Mouse (Mus musculus) brain, embryonic 14.5 days (tissue): ENCODE measurements around the gene Cenpm. TPM values are rescaled to one million over a fixed set of nuclear protein-coding genes. Genes with fewer than 3 reads are reported as not detected.
A peak's percentile ranks its signal among the peaks of the same experiment; 100 is the strongest.

ENCODE experiments used
- DNase-seq: peaks from one replicate; pipeline ENCODE4 v3.0.0-alpha.2; 2011; ENCODE audit warnings: low read depth
- CTCF ChIP-seq: fragments of 200-500 bp; IDR thresholded peaks from 2 replicates; pipeline ENCODE4 v1.5.1; 2012; ENCODE audit warnings: inconsistent platforms, mild to moderate bottlenecking, moderate library complexity, borderline replicate concordance; ENCODE audit not compliant: insufficient read depth, insufficient read length; ENCODE audit errors: extremely low read depth
- POLR2A ChIP-seq: fragments of 200-500 bp; IDR thresholded peaks from 2 replicates; pipeline ENCODE4 v1.6.1; 2012; ENCODE audit warnings: mild to moderate bottlenecking, inconsistent platforms, borderline replicate concordance; ENCODE audit not compliant: poor library complexity, insufficient read depth, insufficient read length, severe bottlenecking; ENCODE audit errors: extremely low read depth
- polyA plus RNA-seq: library from polyadenylated mRNA; depleted of rRNA; stranded (reverse); fragments of >200 nt; gene quantifications from 2 replicates; pipeline ENCODE4 v1.2.3, GENCODE M21; 2012

Gene Cenpm
- polyA plus RNA-seq, 1 experiment = 16.5 TPM

DNA sequence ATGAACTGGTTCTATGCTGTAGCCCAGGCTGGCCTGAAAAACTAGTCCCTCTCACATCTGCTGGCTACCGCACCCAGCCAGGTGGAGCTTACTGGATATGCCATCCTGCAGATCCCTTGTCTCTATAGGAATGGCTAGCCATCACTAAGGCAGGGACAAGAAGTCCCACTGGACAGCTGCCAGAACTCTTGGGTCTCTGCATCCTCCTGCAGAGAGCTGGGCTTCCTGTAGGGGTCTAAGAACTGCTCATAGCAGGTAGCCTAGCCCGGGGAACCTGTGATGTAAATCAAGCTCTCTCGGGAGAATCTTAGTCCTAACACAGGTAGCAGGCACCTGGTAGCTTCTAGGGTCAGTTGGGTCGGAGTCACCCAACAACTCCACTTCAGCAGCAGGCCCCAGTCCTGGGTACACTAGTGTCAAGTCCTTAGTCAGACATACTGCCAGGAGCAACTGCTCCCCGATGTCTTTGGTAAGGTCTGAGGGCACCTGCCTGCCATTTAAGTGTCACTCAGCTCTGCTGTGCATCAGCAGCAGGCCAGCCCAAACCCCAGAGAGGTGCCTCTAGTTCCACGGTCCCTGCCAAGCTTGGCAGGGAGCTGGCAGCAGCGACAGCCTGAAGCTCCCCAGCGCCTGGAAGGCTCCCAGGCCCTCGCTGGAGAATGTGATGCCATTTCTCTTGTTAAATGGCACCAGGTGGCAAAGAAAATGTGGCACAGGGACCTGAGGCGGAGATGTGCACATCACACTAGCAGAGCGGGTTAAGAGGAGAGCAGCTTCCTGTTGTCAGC is 12.8 kb downstream of the Cenpm start:
- peak; percentile 81 for DNase-seq
- no peak for TF ChIP-seq POLR2A
- no peak for TF ChIP-seq CTCF

DNA sequence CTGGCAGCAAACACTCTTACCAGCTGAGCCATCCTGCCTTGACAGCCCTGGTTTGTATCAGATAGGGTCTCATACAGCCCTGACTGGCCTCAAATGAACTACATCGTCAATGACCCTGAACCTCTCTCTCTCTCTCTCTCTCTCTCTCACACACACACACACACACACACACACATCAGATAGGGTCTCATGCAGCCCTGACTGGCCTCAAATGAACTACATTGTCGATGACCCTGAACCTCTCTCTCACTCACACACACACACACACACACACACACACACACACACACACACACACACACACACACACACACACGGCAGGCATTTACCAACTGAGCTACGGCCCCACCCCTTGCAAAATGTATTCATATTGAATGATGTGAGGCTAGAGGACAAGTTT is 13.4 kb downstream of the Cenpm start:
- no peak for DNase-seq
- TF ChIP-seq CTCF (no peak), POLR2A (no peak)

DNA sequence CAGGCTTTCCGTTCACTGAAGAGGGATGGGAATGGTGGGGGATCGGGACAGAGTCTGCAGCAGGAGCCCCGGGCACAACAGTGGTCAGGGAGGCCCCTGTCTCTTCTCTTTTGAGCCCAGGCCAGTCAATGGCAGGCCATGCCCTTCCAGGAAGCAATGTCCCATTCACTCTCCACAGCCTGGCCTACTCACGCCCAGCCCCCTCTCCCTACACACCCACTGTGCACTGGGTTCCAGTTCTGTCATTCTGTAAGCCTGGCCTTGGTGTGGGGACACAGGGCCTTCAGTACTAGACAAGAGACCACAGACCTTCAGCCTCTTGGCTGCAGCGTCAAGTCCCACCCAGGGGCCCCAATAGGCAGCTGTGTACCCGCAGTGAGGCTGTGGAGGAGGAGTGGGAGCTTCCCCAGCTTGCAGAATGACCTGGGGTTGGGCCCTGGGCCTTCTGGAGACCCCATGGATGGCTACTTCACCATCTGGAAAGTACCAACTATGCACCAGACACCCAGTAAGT is 14.4 kb downstream of the Cenpm start:
- no peak for TF ChIP-seq POLR2A
- TF ChIP-seq CTCF = no peak
- no peak for DNase-seq

DNA sequence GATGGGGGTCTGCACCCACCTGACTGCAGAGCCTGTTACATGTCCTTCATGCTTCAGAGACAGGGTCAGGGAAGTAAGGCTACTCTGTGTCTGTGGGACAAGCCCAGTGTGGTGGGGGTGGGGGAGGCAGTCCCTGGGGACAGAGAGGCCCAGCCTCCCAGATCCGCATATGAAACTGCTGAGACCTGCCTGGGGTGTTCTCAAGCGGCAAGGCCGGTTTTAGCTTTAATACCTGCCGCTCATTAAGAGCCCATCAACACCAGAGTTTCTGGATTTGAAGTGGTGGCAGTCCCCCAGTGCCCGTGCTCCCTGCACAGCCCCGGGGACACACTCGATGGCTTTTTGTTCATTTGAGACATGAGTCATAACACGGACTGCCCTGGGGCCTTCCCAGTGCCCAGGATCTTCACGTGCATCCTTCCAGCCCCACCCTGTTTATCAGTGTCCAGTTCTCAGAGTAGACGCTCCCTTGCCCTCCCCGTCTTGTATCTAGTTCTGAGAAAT is 15.0 kb downstream of the Cenpm start:
- TF ChIP-seq CTCF (no peak), POLR2A (no peak)
- DNase-seq = no peak

DNA sequence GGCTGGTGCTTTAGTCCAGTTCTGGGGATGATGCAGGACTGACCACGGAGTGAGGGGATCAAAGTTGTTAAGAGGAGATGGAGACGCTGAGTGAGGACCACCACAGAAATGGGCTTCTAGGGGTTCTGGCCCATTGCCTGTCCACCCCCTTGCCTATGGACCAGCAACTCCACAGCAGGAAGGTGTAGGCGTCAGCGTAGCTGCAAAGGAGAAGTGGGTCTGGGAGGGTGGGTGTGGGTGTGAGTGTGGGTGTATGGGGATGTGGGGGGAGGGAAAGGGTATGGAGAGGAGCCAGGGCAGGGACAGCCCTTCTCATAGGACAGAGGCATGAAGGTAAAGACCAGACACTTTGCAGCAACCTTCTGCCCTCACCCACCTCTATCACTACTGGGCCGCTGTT is 18.8 kb downstream of the Cenpm start:
- no peak for DNase-seq
- no peak for TF ChIP-seq POLR2A
- no peak for TF ChIP-seq CTCF

DNA sequence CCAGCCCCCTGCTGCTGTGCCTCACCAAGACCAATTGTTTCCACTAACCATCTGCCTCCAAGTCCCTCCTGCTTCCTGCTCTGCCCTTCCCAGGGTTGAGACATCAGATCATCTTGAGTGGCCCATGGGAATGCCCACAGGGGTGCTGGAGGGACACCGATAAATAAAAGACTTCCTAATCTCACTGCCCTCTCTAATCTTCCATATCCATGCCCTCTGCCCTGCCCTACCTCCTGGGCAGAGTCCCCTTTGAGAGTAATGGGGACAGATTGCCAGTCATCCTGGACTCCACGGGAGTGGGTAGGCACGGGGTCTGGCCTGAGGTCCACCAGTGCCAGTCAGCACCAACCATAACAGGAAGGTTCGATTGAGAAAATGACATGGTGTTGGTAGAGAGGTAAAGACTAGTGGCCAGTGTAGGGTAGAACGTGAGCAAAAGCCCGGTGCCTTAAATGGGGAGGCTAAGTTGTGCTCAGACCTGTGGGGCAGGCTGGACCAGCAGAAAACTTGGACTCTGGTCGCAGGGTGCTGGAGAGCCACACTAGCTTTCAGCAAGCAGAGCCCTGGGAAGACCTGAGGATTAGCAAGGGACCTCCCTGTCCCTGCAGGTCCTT is 19.8 kb downstream of the Cenpm start:
- DNase-seq = no peak
- TF ChIP-seq POLR2A (no peak), CTCF (no peak)

DNA sequence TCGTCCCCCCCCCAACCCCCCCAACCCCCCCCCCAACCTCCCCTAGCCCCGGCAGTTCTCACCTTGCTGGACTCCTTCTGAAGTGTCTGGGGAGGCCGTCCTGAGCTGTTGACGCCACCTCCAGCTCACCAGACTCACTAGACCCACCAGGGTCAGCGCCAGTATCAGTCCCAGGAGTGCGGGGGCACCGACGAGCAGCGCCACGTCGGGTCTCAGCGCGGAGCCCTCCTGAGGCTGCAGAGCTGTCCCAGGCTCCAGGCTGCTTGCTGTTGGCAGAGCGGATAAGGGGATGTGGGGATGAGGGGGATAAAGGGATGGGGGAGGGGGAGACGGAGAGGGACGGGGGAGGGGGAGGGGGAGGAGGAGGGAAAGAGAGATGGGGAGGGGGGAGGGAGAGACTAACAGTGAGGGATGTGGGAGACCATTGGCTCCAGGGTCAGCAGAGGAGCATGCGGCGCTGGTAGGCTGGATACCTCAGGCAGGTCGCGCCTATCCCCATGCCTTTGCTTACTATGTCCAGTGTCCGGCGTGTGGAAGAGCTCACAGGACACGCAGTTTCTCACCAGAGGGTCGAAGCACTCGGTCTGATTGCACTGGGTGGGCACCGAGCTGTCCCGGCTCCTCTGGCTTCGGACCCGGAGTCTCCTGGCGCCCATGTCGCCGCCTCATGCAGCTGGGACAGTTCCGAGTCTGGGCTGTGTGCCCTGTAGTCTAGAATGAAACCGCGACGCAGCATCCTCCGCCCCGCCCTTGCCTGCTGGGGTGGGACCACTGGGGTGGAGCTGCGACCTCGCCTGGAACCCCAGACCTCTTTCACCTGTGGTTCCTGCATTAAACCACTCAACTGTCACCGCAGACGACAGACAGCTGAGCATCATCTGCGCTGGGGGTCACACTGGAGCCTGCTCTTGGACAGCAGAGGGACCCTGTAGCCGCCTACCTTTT is 20.6 kb downstream of the Cenpm start, which contains the start of gene Tnfrsf13c:
Tnfrsf13c (minus strand) TSS at position 713 of the 945 bp plus-strand sequence.
- TF ChIP-seq POLR2A (no peak), CTCF (no peak)
- peak; percentile 61 for DNase-seq

DNA sequence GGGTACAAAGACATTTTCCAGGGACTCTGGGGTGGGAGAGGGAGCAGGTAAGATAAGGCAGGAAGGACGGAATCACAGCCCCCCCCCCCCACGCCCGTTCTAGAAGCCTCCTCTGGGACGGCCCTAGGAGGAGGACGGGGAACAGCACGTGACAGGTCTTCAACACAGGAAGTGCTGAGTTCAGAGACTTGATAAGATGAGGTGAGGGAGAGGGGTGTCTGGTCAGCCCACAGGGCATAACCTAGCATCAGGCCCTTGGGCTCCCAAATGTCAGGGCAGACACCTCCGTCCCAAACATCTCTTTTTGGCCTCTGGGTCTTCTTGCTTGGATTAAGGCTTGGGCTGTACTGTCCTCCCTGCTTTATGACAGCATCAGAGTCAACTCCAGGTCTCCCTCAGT is 21.3 kb downstream of the Cenpm start:
- TF ChIP-seq CTCF = no peak
- TF ChIP-seq POLR2A = no peak
- DNase-seq = no peak

DNA sequence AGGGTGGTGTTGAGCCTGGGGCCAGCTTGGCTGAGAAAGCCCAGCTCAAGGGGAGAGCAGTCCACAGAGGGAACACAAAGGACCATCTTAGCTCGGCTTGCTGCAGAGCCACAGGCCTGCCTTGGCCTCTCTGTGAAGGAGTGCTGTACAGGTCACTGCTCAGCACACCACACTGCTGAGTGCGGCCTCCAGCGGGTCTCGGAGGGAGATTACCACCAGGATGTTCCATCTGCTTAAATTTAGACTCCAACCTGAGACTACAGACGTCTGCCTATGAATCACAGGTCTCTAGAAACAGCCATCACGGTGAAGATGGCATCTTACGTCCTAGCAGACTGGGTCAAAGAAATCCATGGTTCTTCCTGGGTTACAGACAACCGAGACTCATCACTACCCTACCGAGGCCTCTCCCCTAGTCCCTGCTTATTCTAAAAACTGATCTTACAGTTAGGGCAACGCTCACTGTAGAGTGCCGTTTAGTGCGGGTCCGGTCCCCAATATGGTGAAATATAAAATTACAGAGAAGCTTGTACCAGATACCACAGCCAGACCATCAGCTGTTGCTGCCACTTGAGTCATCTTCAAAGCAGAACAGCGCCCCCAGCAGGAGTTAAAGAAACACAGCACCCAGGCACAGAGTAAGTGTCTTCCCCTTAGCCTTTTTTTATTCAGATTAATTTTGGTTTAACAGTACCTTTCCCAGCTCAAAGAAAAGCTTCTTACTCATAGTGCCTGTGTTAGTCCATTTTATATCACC is 23.3 kb downstream of the Cenpm start:
- TF ChIP-seq POLR2A (no peak), CTCF (no peak)
- DNase-seq = no peak

DNA sequence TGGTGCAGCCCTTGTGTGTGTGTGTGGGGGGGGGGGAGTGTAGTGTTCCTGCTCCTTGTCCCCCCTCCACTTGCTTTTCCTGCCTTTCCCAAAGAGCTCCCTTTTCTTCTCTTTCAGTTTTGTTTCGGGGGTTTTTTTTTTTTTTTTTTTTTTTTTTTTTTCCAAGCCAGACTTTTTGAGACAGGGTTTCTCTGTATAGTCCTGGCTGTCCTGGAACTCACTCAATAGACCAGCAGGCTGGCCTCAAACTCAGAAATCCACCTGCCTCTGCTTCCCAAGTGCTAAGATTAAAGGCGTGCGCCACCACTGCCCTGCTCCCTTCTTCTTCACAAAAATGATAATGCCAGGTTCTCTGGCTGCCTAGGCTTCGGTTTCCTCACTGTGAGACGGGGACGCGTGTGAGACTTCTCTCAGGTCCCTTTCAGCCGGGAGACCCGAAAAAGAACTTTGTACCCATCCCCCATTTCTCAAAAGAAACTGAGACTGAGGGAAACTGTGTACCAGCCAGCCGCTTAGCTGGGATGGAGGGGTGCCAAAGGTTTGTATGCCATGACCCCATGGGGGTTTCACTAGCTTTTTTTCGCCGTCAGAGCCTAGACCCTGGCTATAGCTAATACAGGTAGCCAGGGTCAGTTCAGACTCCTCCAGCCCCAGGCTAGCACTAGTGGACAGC is 24.4 kb downstream of the Cenpm start:
- TF ChIP-seq CTCF (no peak), POLR2A (no peak)
- DNase-seq = no peak
